Mouse (Mus musculus) frontal cortex, adult 2 months (tissue): ENCODE results near the gene Fam222a. TPM values are rescaled to one million over a fixed set of nuclear protein-coding genes. Genes with fewer than 3 reads are reported as not detected.

Experiments used
- DNase-seq, 2 experiments: peaks; one replicate each; pipeline ENCODE4 v3.0.0; 2022; ENCODE audit warnings: low spot score in 1 of 2; ENCODE audit errors: extremely low spot score in 1 of 2
- polyA plus RNA-seq: library from polyadenylated mRNA; depleted of rRNA; stranded (reverse); fragments of >200 nt; gene quantifications from 2 replicates; pipeline ENCODE4 v1.2.3, GENCODE M21; 2012

The Fam222a gene
- polyA plus RNA-seq, 1 experiment: 8.3 TPM

DNA sequence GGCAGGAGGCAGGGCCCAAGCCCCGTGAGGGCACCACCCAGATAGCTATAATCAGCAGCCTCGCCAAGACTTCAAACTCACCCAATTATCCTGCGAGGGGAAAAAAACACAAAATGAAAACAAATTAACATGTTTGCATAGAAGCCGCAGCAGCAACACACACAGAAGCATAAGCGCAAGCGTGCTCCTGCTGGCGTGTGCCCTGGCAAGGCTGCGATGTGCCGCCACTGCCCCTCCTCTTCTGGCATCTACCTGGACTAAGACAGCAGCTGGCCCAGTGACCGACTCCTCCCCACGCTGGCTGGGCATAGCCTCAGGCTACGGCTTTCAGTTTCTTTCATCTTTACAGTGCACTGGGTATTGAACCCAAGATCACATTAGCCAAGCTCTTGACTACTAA is 13.7 kb downstream of the Fam222a start:
- no peak for DNase-seq

DNA sequence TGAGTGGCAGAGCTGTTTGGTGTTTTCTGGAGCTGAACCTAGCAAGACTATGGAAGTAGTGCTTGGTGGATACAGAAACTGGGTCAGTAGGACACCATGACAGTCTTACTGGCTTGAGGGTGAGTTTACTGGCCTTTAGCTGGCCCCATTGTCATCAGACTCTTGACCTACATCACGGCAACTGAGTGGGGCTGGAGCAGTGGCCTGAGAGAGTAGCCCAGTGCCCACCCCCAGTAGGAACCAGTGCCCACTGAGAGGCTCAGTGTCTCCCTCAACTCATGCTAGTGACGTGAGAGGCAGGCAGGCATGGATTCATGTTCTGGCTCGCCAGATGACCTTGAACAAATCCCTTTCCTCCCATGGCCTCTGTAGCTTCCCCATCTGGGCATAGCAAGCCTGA is 15.2 kb downstream of the Fam222a start:
- DNase-seq: no peak

DNA sequence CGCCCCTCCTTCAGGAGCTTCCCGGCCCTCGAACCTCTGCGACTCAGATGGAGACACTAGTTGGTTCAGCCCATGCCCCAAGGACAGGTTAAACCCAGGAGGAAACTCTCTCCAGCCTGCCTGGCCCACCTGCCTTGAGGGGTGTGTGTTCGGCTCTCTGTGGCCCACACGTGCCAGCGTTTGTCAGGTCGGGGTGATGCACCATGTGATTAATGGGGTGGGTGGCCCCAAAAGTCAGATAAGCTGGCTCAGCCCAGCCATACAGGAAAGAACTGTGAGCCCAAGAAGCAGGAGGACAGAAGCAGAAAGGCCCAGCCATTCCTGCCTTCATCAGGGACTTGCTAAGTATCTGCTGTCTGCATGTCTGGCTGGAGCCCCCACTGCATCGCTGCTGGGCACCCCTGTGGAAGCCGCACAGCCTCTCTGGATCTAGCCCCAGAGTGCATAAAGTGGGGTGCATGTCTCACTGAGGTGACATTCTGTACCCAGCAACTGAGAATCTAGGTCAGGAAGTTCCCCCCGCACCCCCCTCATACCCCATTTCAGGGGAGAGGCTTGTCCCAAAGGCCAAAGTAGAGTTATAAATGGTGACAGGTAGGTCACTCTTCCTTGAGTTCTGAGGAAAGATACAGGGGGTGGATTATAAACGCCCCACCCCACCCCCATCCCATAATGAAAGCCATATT is 15.8 kb downstream of the Fam222a start:
- DNase-seq: no peak

DNA sequence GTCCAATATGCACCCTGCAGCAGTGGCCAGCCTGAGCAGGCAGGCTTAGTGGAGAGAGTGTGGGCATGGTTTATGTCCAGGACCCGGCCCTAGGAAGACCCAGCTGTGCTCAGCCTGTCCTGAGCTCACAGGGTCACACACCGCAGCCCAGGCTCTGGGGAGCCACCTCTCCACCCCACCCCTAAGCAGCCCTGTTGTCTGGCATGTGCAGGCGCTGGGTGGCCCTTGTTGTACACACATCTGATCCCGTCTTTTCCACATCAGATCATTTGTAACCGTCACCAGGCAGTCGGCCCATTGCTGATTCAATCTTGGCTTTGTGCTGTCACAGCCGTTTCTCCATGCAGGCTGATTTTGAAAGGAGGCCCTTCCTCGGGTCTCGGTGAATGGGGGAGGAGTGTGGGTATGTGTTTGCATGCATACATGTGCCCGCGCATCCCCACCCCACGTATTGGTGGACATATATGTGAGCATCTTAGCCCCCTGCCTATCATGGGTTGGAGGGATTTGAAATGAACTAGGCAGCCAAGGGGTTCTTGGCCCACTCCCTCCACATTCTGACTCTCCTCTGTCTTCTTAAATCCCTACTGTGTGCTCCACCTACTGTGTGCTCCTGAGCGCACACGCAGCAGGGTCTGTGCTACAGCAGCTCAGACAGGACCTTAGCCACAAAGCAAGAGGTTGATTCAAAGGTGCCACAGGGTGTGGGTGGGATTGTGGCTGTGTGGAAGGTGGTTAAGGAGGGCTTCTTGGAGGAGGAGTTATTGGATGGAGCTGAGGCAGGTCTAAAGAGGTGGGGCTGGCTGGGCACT is 16.7 kb downstream of the Fam222a start:
- no peak for DNase-seq

DNA sequence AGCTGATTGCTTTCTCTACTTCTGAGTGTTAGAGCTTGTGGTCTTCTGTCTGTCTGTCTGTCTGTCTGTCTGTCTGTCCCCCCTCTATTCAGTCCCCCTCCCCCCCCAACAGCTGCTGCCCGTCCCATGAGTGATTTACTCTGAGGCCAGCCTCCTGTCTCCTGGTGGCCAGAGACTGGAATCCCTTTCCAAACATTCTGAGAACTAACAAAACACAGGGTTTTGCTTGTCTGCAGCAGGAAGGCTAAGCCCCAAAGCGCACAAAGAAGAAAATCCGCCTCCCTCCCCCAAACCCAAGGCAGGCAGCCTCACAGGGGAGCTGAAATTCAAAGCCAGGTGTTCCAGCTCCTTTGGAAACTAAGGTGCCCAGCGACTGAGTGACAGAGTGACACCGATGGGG is 17.9 kb downstream of the Fam222a start:
- DNase-seq: no peak

DNA sequence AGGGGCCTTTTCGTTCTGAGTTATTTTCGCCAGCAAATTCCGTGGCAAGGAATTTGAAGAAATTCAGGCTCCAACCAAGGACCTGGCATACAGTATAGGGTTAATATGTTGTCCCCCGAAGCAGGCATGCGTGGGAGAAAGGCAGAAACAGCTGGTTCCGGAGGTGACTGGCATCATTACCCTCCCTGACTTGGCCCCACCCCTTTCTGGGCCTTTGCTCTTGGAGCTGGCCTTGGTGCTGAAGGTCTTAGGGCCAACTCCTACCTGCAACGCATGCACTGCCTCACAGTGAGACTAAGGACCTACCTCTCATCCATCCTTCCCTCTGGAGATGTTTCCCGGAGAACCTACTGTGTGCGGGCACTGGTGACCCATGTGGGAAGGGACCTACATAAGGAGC is 20.1 kb downstream of the Fam222a start:
- no peak for DNase-seq

DNA sequence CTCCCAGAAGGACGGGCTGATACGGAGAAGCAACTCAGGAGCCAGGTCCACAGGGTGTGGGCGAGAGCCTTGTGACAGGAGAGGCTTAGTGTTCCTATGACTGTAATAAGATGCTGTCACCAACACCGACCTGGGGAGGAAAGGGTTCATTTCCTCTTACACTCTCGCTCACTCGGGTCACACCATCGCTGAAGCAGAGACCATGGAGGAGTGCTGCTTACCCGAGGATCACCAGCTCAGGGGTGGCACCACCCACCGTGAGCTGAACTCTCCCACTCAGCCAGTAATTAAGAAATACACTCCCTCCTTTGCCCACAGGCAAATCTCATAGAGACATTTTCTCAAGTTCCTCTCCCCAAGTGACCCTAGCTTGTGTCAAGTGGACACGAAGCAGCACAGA is 20.6 kb downstream of the Fam222a start:
- DNase-seq: no peak

DNA sequence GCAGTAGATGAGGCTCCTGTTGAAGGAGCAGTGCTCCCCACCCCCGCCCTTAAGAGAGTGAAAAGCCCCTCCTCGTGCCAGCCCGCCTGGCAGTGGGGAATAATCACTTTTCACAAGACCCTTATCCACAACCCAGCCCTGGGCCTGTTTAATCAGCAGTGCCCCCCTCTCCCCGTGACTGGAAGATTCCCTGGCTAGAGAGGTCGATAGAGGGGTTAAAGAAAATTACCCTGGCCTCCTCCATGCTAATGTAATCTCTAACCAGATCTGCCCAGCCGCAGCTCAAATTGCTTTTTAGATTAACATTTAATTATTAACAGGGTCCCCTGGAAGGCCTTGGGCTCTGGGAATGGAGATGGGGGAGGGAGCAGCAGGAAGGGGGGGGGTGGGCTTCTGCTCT is 21.2 kb downstream of the Fam222a start:
- no peak for DNase-seq

DNA sequence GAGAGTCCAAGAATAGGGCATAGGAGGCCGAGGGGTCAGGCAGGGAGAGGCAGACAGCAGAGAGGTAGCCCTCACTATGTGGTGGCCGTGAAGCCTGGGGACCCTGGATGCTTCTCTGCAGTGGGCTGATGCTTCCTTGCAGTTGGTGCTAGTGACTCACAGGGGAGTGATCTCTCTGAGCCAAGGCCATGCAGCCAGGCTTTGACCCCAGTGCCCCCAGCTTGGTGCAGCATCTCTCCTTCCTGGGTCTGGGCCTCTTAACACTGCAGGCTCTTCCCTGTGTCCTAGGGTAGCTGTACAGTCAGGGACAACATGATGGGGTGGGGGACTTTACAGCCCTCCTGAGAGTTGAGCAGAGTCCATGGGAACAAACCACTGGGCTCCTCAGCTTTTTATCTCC is 21.6 kb downstream of the Fam222a start:
- DNase-seq: no peak

DNA sequence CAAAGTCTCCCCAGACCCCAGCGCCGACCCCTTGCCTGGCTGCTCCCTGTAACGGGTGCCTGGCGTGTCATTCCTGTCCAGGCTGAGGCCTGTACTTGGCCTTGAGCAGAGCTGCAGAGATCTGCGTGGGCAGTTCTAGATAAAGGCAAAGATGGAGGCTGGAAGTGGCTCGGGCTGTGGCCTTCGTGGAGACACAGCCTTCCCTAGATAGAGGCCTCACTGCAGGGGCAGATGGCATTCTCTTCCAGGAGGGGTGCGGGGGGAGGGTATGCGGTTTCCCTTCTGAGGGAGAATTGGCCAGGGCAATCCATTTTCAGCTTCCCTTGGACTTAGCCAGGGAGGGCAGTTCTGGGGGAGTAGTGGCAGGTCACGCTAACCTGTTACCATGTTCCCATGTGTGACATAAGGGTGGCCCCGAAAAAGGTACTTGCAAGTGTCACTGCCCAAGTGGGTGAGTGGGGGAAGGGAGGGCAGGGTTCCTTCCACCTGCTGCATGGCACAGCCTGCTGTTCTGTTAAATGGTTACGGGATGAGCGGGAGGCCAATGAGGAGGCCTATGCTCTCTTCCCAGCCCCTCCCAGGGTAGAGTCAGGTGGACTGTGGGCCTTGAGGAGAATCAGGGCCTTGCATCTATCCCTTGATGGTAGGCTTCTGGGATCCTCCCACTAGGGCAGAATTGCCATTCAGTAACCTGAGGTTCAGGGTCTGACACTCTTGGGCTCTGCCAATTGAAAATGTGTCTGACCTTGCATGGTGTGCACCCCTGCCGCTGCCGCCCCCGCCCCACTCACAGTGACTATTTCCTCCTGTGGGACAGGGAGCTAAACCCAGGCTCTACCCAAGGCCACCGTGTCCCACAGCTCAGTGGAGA is 22.5 kb downstream of the Fam222a start:
- DNase-seq: no peak

DNA sequence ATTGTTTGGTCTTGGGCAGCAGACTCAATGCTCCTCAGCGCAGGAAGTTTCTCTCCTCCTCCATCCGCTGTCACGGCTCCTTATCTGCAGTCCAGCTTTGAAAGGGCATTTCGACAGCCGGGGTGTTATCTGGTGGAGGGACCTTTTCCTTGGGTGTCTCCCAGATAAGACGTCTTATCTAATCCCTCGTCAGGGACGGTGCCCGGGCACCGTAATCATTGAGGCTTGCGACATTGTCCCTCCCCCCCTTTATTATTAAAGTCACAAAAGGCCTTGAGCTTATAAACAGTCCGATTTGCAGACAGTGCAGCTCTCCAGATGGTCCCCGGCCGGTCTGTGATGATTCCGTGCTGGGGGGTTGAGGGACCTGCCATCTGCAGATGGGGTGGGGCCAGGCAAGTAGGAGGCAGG is 23.3 kb downstream of the Fam222a start:
- no peak for DNase-seq

DNA sequence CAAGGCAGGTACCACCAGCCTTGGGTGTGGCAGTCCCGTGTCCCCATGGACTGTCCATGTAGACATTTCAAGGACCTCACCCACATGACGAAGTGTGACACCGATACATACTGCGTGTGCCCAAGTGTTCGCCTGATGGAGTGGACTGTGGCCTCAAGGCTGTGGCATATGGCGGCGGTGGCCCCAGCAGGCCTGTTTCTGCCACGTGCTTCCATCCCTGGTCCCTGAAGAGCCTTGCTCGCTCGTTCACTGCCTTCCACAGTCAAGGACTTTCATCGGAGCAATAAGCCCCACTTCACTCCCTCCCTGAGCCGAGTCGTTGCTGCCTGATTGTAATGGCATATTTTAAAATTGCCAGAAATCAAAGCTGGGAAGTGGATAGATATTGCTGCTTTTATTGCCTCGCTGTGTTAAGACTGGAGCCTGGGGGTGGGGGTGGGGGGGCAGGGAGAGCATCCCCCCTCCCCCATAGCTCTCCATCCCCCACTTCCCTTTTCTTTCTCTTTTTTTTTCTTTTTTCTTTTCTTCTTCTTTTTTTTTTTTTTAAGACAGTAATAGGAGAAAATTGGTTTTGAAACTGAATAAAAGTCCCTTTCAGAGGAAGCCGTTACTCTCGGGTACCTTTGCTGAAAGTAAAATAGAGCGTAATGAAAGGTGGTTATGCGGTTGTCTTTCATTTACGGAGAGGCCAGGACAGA is 24.8 kb downstream of the Fam222a start:
- no peak for DNase-seq

DNA sequence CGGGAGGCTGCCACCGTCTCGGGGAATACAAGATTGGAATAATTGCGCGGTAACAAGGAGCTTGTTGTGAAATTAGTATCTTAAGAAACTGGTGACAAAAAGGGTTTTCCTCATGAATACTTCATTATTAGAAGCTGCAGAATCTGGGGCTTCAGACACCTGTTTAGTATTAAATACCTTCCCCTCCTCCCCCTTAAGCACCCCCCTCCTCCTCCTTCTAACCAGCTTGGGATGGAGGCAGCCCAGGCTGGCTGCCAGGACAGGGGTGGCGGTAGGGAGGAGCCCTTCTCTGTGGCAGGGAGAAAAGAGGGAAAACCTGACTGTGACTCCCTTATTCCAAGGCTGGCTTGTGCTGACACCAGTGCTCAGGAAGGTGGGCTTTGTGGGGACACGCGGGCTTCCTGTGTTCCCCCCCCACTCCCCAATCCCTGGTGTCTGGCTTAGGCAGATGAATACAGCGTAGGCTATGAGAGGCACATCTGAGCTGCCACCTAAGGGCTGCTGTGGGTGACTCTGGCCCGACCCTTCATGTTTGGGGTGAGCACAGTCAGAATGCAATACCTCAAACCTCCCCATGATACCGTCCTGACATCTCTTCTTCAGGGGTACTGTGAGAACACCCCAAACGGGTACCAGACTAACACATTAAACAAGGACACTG is 25.5 kb downstream of the Fam222a start:
- DNase-seq: no peak

DNA sequence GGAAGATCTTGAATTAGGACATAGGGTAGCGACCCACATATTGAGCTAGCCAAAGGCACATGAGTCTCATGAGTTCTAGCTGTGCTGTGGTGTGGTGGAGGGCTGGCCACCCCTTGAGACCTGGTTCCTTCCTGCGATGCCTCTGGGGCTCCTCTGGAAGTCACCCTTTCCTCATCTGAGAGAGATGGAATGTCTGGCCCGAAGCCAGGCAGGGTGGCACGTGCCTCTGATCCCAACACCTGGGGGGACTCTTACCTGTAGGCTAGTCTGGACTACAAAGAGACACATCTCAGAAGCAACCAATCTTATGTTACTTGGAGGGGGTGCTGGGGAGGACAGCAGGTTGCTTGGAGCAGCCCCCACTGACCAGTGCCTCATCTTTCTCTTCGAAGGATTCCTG is 26.1 kb downstream of the Fam222a start:
- no peak for DNase-seq

DNA sequence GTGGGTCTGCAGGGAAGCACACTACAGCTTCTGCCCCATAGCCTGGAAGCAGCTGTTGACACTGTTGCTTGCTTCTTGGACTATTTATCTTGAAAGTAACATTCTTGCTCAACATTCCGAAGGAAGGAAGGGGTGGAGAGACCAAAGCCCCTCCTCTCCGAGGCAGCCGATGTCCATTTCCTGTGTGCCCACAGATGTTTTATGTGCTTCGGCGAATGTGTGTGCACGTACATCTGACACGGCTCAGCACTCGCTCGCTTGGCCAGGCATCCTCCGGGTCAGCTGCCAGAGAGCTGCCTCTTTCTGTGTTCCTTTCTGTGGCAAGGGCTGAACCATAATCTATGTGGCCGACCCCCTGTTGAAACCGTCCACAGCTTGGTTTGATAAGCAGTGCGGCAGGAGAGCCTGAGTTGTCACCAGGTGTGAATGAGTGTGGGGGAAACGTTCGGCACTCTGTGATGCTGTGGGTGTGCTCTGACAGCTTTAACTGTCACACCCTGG is 27.0 kb downstream of the Fam222a start:
- DNase-seq: no peak

DNA sequence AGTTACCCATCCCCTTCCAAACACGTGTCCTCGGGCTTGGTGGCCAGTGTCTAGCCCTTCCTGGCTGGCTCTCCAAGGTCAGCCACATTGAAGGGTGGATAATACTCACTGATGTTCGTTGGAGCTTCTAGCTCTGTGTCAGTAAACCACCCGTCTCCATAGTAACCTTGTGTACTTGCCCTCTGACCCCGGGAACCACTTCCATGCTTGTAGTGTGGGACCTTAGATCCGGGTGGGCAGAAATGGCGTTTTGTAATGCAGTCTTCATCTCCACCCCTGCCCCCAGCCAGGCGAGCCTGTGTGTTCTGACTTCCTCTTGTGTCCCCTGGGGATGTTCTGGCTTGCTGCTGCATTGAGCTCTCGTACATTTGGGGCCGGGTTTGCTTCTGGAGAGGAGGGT is 28.8 kb downstream of the Fam222a start:
- no peak for DNase-seq

DNA sequence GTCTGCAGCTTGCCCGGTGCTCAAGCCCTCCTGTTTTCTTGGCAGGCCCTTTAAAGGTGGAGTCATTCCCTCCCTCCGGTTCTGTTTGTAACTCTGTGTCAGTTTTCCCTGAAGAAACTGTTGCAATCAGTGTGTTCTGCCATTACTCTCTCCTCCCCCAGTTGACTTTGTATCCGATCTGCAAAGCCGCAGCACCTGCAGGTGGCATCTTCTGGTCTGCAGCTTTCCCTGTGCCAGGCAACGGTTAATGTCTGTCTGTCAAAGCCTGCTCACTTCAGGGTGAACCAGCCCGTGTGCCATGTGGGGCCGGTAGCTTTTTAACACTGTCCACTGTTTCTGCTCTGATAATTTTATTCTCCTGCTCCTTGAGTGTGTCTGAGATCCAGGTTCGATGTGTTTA is 29.4 kb downstream of the Fam222a start:
- DNase-seq: no peak

DNA sequence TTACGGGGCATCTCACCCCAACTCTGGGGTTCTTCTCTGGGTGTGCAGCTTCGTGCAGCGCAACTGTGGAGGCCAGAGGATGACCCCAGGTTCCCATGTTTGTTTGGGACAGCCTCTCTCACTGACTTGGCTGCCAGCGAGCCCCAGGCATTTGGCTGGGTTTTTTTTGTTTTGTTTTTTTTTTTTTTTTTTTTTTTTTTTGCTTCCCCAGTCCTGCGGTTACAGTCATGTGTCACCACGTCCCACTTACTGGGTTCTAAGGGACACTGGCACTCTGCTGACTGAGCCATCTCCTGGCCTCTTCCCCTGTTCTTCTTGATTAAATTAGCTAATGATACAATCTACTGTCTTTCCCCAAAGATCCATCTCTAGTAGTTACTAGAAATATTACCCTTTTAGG is 29.8 kb downstream of the Fam222a start:
- no peak for DNase-seq

DNA sequence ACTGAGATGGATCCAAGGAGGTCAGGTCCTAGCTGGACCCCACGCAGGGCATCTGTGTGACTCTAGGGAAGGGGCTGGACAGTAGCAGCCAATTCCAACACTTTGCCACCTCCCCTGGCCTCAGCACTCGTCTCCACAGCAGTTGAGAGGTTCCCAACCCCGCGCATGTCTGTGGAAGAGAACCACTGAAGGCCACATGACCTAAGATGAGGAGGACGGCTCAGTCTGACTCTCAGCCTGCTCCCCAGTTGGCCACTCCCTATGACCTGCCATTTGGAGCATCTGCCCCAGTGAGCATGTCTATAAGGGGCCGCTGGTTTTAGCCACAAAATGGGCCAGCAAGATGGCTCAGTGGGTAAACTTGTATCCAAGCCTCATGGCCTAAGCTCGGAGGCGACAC is 34.2 kb downstream of the Fam222a start:
- no peak for DNase-seq

DNA sequence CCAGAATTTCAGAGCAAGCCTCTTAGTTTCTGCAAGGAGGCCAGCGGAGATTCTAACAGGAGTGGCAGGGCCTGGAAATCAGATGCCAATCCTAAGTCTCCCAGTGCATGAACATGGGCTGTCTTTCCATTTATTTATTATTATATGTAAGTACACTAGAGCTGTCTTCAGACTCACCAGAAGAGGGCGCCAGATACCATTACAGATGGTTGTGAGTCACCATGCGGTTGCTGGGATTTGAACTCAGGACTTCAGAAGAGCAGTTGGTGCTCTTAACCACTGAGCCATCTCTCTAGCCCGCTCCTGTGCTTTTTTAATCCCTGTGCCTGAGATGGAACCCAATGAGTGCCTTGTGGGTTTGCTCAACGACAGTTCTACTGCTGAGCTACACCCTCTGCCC is 36.2 kb downstream of the Fam222a start:
- DNase-seq: no peak
